Mouse (Mus musculus): Measurements from ENCODE around the gene Wdr24. TPM values are rescaled to one million over a fixed set of nuclear protein-coding genes. Genes with fewer than 3 reads are reported as not detected.

Gene Wdr24
- polyA plus RNA-seq, 1 experiment from 2014 or later, result 30.7 TPM

Other genes starting within 250 kb of the Wdr24 start
- gene Lmf1, start 244.5 kb upstream of the Wdr24 start, polyA plus RNA-seq (2016; fragmentation: Nextera tagmentation; extraction: Ambion mirVana), result 27.3 and 29.4 TPM in 2 replicates
- gene Gng13, start 106.5 kb upstream of the Wdr24 start, polyA plus RNA-seq (2016; fragmentation: Nextera tagmentation; extraction: Ambion mirVana), result 2.4 and 4.4 TPM in 2 replicates
- 47.2 and 60.4 TPM in 2 replicates for gene Chtf18, start 96.2 kb upstream of the Wdr24 start, polyA plus RNA-seq (2016; fragmentation: Nextera tagmentation; extraction: Ambion mirVana)
- gene Rpusd1, start 96.0 kb upstream of the Wdr24 start, polyA plus RNA-seq (2016; fragmentation: Nextera tagmentation; extraction: Ambion mirVana), result 22.2 and 24.8 TPM in 2 replicates
- gene Mslnl, start 87.6 kb upstream of the Wdr24 start, polyA plus RNA-seq (2016; fragmentation: Nextera tagmentation; extraction: Ambion mirVana), result not detected in 2 replicates
- gene Msln, start 69.2 kb upstream of the Wdr24 start, polyA plus RNA-seq (2016; fragmentation: Nextera tagmentation; extraction: Ambion mirVana), result 0.33 TPM in 1 of 2 replicates, not detected in the other
- gene Narfl, start 49.9 kb upstream of the Wdr24 start, polyA plus RNA-seq (2016; fragmentation: Nextera tagmentation; extraction: Ambion mirVana), result 25.3 and 25.7 TPM in 2 replicates
- gene Haghl, start 38.0 kb upstream of the Wdr24 start, polyA plus RNA-seq (2016; fragmentation: Nextera tagmentation; extraction: Ambion mirVana), result 68.1 and 88.5 TPM in 2 replicates
- gene Ccdc78, start 37.0 kb upstream of the Wdr24 start, polyA plus RNA-seq (2016; fragmentation: Nextera tagmentation; extraction: Ambion mirVana), result 0.95 and 1.2 TPM in 2 replicates
- 68.1 and 76.0 TPM in 2 replicates for gene Fam173a, start 30.7 kb upstream of the Wdr24 start, polyA plus RNA-seq (2016; fragmentation: Nextera tagmentation; extraction: Ambion mirVana)
- gene AC134908.4, start 28.0 kb upstream of the Wdr24 start, polyA plus RNA-seq (2016; fragmentation: Nextera tagmentation; extraction: Ambion mirVana), result 3.4 and 4.5 TPM in 2 replicates
- gene Metrn, start 26.5 kb upstream of the Wdr24 start, polyA plus RNA-seq (2016; fragmentation: Nextera tagmentation; extraction: Ambion mirVana), result 174 and 193 TPM in 2 replicates
- gene Fbxl16, start 14.5 kb upstream of the Wdr24 start, polyA plus RNA-seq (2016; fragmentation: Nextera tagmentation; extraction: Ambion mirVana), result 11.0 and 16.7 TPM in 2 replicates
- gene Jmjd8, start 5.2 kb downstream of the Wdr24 start, polyA plus RNA-seq (2016; fragmentation: Nextera tagmentation; extraction: Ambion mirVana), result 51.5 and 64.3 TPM in 2 replicates
- 360 and 390 TPM in 2 replicates for gene Stub1, start 9.8 kb downstream of the Wdr24 start, polyA plus RNA-seq (2016; fragmentation: Nextera tagmentation; extraction: Ambion mirVana)
- 1.7 and 3.1 TPM in 2 replicates for gene Rhbdl1, start 13.7 kb downstream of the Wdr24 start, polyA plus RNA-seq (2016; fragmentation: Nextera tagmentation; extraction: Ambion mirVana)
- gene Gm20683, start 18.1 kb downstream of the Wdr24 start, polyA plus RNA-seq (2016; fragmentation: Nextera tagmentation; extraction: Ambion mirVana), result 1.5 and 3.1 TPM in 2 replicates
- 18.8 and 28.5 TPM in 2 replicates for gene Rhot2, start 21.2 kb downstream of the Wdr24 start, polyA plus RNA-seq (2016; fragmentation: Nextera tagmentation; extraction: Ambion mirVana)
- 46.0 and 54.4 TPM in 2 replicates for gene Wdr90, start 37.9 kb downstream of the Wdr24 start, polyA plus RNA-seq (2016; fragmentation: Nextera tagmentation; extraction: Ambion mirVana)
- 10.6 and 14.7 TPM in 2 replicates for gene Mcrip2, start 45.1 kb downstream of the Wdr24 start, polyA plus RNA-seq (2016; fragmentation: Nextera tagmentation; extraction: Ambion mirVana)
- 69.9 and 73.9 TPM in 2 replicates for gene Mettl26, start 51.4 kb downstream of the Wdr24 start, polyA plus RNA-seq (2016; fragmentation: Nextera tagmentation; extraction: Ambion mirVana)
- gene Wfikkn1, start 57.2 kb downstream of the Wdr24 start, polyA plus RNA-seq (2016; fragmentation: Nextera tagmentation; extraction: Ambion mirVana), result 5.8 and 26.3 TPM in 2 replicates
- gene Rab40c, start 96.1 kb downstream of the Wdr24 start, polyA plus RNA-seq (2016; fragmentation: Nextera tagmentation; extraction: Ambion mirVana), result 33.4 and 43.4 TPM in 2 replicates
- 65.4 and 72.6 TPM in 2 replicates for gene Pigq, start 121.3 kb downstream of the Wdr24 start, polyA plus RNA-seq (2016; fragmentation: Nextera tagmentation; extraction: Ambion mirVana)
- gene Nhlrc4, start 121.3 kb downstream of the Wdr24 start, polyA plus RNA-seq (2016; fragmentation: Nextera tagmentation; extraction: Ambion mirVana), result 0.21 and 0.55 TPM in 2 replicates
- gene A930017K11Rik, start 128.9 kb downstream of the Wdr24 start, polyA plus RNA-seq (2016; fragmentation: Nextera tagmentation; extraction: Ambion mirVana), result 0.25 and 0.34 TPM in 2 replicates
- gene Capn15, start 162.2 kb downstream of the Wdr24 start, polyA plus RNA-seq (2016; fragmentation: Nextera tagmentation; extraction: Ambion mirVana), result 32.4 and 35.0 TPM in 2 replicates
- 24.7 and 30.9 TPM in 2 replicates for gene Rab11fip3, start 245.9 kb downstream of the Wdr24 start, polyA plus RNA-seq (2016; fragmentation: Nextera tagmentation; extraction: Ambion mirVana)

Data from hindbrain, embryonic 10.5 days (tissue).